Mouse (Mus musculus) splenic B cell, adult 2 months (primary cell): ENCODE results near the gene Prss33.

Experiments used
- DNase-seq: peaks from one replicate; pipeline ENCODE4 v3.0.0-alpha.2; 2011; ENCODE audit warnings: low read depth, low spot score
- H3K27me3 ChIP-seq: 2 replicates; pipeline ENCODE4 v1.6.1; 2012; ENCODE audit warnings: mild to moderate bottlenecking, low read length, moderate library complexity, mixed read lengths; ENCODE audit not compliant: control insufficient read depth, poor library complexity, insufficient read depth, severe bottlenecking
- H3K36me3 ChIP-seq: 2 replicates; pipeline ENCODE4 v1.6.1; 2012; ENCODE audit warnings: mild to moderate bottlenecking, low read length, moderate library complexity, mixed read lengths; ENCODE audit not compliant: control insufficient read depth, poor library complexity, insufficient read depth, severe bottlenecking

Gene Prss33

GRCm38 (mm10) chr17:23806867-23807266 lies 29.0 kb downstream of the Prss33 start:
- peak; percentile 44 for DNase-seq
- Histone ChIP-seq H3K27me3 (no peaks in the 10 kb centered on the region), H3K36me3 (peaks cover 24% of the 10 kb centered on the region)

- H3K27me3 ChIP-seq, result no peaks in the 10 kb centered on the region
- DNase-seq, result peak; percentile 52
- peaks cover 7% of the 10 kb centered on the region for H3K36me3 ChIP-seq
Observed at GRCm38 (mm10) chr17:23804426-23805085, 31.3 kb downstream of the Prss33 start.

GRCm38 (mm10) chr17:23803366-23804041 lies 32.4 kb downstream of the Prss33 start:
- peak; percentile 80 for DNase-seq
- Histone ChIP-seq H3K27me3 (no peaks in the 10 kb centered on the region), H3K36me3 (peaks cover 2% of the 10 kb centered on the region)

DNA sequence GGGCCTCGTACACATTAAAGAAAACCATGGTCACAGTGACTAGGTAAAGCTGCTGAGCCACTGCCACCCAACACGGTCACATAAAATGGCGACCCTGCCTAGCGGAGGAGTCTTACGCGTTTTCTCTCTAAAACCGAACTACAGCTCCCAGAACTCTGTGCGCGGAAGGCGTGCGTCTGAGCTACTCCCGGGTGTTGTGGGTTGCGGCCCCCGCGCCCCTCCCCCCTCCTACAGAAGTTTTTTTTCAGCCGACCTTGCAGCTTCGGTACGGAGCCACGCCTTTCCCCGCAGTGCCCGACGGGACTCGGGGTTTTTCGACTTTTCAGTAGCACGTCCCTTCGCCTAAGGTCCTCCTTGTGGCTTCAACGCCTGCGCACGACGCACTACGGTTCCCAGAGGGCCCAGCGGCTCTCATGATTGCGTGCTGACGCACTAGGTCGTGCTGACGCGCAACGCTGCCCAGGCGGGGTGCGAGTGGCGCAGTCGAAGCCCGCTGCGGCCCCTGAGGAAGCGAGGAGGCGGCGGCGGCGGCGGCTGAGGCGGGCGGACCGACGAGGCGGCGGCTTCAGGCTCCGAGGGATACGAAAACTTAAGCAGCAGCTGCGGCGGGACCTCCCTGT lies 33.0 kb downstream of the Prss33 start:
- H3K27me3 ChIP-seq, result no peaks in the 10 kb centered on the region
- peak; percentile 100 for DNase-seq
- peaks cover 1% of the 10 kb centered on the region for H3K36me3 ChIP-seq

GRCm38 (mm10) chr17:23801627-23802026 lies 34.2 kb downstream of the Prss33 start:
- Histone ChIP-seq H3K27me3 (no peaks in the 10 kb centered on the region), H3K36me3 (no peaks in the 10 kb centered on the region)
- no peak for DNase-seq

- no peaks in the 10 kb centered on the region for H3K36me3 ChIP-seq
- no peaks in the 10 kb centered on the region for H3K27me3 ChIP-seq
- no peak for DNase-seq
Observed at GRCm38 (mm10) chr17:23797316-23797715, 38.5 kb downstream of the Prss33 start.

DNA sequence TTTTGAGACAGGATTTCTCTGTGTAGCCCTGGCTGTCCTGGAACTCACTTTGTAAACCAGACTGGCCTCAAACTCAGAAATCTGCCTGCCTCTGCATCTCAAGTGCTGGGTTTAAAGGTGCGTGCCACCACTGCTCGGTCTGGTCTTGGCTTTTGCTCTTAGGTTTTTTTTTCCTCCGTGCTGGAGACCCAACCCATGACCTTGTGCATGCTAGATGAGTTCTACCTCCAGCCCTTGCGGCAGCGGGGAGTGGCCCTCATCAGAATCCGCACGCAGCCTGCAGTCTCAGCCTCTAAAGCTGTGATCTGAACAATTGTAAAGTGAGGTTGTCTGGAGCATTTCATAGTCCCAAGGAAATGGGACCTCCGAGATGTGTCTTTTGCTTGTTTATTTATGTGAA lies 40.5 kb downstream of the Prss33 start:
- no peak for DNase-seq

DNA sequence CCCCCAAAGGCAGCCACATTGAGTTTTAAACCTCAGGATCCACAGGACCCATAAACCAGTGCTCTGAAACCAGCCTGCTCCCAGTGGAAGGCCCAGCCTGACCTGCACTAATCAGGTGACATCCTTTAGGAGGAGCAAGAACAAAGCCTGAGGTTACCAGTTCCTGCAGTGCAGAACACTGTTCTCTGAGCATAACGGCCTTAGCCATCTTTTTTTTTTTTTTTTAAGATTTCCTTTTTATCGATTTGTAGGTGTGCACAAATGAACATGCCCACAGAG lies 44.8 kb downstream of the Prss33 start:
- no peak for DNase-seq
- Histone ChIP-seq H3K27me3 (no peaks in the 10 kb centered on the region), H3K36me3 (no peaks in the 10 kb centered on the region)

More for the DNA sequence above, 40.5 kb downstream of the Prss33 start:
- Histone ChIP-seq H3K36me3 (no peaks in the 10 kb centered on the region), H3K27me3 (no peaks in the 10 kb centered on the region)

- Histone ChIP-seq H3K27me3 (no peaks in the 10 kb centered on the region), H3K36me3 (no peaks in the 10 kb centered on the region)
- peak; percentile 40 for DNase-seq
Observed at GRCm38 (mm10) chr17:23790269-23791078, 45.4 kb downstream of the Prss33 start, which contains the start of gene Srrm2. Srrm2 (plus strand) TSS chr17:23790532.

DNA sequence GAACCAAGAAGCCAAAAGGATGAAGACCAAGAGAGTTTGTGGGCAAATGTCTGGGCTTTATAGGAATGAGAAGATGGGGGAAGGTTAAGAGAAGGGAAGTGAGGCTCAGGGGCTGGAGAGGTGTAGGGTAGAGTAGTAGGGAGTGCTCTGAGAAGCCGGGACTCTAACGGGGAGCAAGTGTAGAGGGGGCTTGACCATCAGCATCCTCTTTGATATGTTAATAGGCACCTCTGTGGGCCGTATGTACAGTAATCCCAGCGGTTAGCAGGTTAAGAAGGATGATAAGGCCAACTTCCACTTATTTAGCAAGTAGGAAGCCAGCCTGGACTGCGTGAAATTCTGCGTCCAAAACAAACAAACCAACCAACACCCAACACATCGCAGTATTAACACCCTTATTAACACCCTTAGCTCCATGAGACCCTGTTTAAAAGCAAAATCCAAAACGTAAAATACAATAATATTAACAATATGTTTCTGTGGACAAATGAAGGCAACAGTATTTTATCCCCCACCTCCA lies 46.0 kb downstream of the Prss33 start:
- no peak for DNase-seq
- H3K36me3 ChIP-seq, result no peaks in the 10 kb centered on the region
- H3K27me3 ChIP-seq, result no peaks in the 10 kb centered on the region; the same call in 1 of the 2 replicates

- H3K27me3 ChIP-seq, result no peaks in the 10 kb centered on the region; the same call in 1 of the 2 replicates
- no peaks in the 10 kb centered on the region for H3K36me3 ChIP-seq
- no peak for DNase-seq
Observed at GRCm38 (mm10) chr17:23788973-23789372, 46.9 kb downstream of the Prss33 start.

GRCm38 (mm10) chr17:23786510-23786931 lies 49.3 kb downstream of the Prss33 start:
- Histone ChIP-seq H3K36me3 (no peaks in the 10 kb centered on the region), H3K27me3 (no peaks in the 10 kb centered on the region; the same call in 1 of the 2 replicates)
- DNase-seq, result no peak

DNA sequence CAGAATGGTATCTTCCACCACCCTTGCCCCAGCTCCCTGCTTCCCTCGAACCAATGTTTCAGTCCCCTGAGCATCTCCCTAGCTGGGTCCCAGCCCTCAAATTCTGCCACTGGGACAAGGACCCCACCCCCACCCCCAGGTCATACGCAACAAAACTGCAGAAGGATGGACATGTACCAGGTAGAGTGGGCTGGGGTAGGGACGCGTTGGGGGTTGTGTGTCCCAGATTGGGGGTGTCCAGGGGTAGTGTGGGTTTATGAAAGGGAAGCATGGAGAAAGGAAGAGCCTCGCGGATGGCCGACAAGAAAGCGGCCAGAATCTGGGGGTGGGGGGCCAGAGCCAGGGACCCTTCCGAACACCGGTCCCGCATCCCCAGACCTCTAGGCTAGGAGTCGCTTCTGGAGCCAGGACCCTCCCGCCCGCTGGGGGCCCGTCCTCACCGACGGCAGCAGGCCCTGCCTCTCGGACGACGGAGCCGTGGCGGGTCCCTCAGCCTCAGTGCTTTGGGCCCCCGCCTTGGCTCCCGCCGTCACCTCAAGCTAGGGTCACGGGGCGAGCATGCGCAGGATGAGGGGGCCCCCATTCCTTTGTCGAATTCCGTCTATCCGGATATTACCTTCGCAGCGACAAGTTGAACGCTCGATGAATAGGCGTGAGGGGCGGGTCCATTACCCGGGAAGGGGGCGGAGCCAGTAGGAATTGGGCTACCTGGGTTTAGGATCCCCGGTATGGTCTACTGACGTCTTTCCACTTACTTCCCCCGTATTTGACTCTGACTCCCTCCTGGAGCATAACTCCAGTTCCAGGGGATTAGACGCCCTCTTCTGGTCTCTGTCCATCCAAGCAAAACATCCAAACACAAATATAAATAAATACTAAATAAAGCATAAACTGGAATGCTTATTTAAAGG lies 50.0 kb downstream of the Prss33 start, which contains the start of gene Flywch2:
Gene Flywch2 (minus strand): TSS at position 521 of the 911 bp plus-strand sequence.
- DNase-seq, result peak; percentile 58
- H3K36me3 ChIP-seq, result no peaks in the 10 kb centered on the region
- H3K27me3 ChIP-seq, result no peaks in the 10 kb centered on the region; the same call in 1 of the 2 replicates
